Mouse (Mus musculus): ENCODE data around the gene Orai1. TPM values are rescaled to one million over a fixed set of nuclear protein-coding genes. Genes with fewer than 3 reads are reported as not detected.
"Not testable (repeated sequence)": the region's sequence is repeated elsewhere in the genome, so short reads cannot be mapped to it uniquely, and the experiment has no call there.

Orai1 gene
- total RNA-seq (2021): 1 to 10 TPM; 6.9 to 9.5 TPM
- long read RNA-seq, experiment 1, transcript Orai1-202 (2 exons, 1,875 nt): major isoform, 7 of 8 reads
- long read RNA-seq, experiment 1, partial matches to known transcripts: 0 of 8 reads
- long read RNA-seq, experiment 1, other reads (novel, unspliced or antisense): 1 of 8 reads
- long read RNA-seq, experiment 2, transcript Orai1-202 (2 exons, 1,875 nt): major isoform, 11 of 11 reads
- long read RNA-seq, experiment 2, partial matches to known transcripts: 0 of 11 reads
- long read RNA-seq, experiment 2, other reads (novel, unspliced or antisense): 0 of 11 reads

GRCm38 (mm10) chr5:123014753-123015701 lies at the start of gene Orai1:
TSS of gene Orai1 (plus strand) at chr5:123015074.
- Histone ChIP-seq H3K4me3 (peak within 1 kb of the TSS; percentile 56), H3K27ac (peak within 1 kb of the TSS; percentile 84)
- DNase-seq (ENCODE audit: extremely low spot score in 1 of 2, low spot score in 2 of 2): peak; percentile 94 to 96
- TF ChIP-seq CTCF (IDR thresholded peaks at IDR 0.05): peak; percentile 12
- intact Hi-C loops (cut with DNase I): loop anchor here (1.0 to 2.0 kb wide), 2 partner anchors 27 to 90 kb away; no protein-coding TSS in a partner anchor

- Histone ChIP-seq H3K27ac (no peak overlapping the region), H3K4me3 (no peak overlapping the region)
- no peak for TF ChIP-seq CTCF (IDR thresholded peaks at IDR 0.05)
- DNase-seq (ENCODE audit: extremely low spot score in 1 of 2, low spot score in 2 of 2): no peak
- intact Hi-C loops (cut with DNase I): loop anchor here (5.0 kb wide), 1 partner anchor 207 kb away; no protein-coding TSS in a partner anchor
Measured at GRCm38 (mm10) chr5:122965427-122965826, 49.4 kb upstream of the Orai1 start.

- H3K4me3 ChIP-seq: no peak overlapping the region
- H3K27ac ChIP-seq: no peak overlapping the region
- intact Hi-C loops (cut with DNase I): loop anchor here (1.0 to 5.0 kb wide), 3 partner anchors 45 to 204 kb away; no protein-coding TSS in a partner anchor
- TF ChIP-seq CTCF (IDR thresholded peaks at IDR 0.05): peak; percentile 83
- peak; percentile 55 to 68 for DNase-seq (ENCODE audit: extremely low spot score in 1 of 2, low spot score in 2 of 2)
Measured at GRCm38 (mm10) chr5:122968322-122968721, 46.6 kb upstream of the Orai1 start.

- intact Hi-C loops (cut with DNase I): no loop called here
- Histone ChIP-seq H3K27ac (no peak overlapping the region), H3K4me3 (no peak overlapping the region)
- DNase-seq (ENCODE audit: extremely low spot score in 1 of 2, low spot score in 2 of 2): no peak
- TF ChIP-seq CTCF (IDR thresholded peaks at IDR 0.05): no peak
Measured at GRCm38 (mm10) chr5:122970056-122970455, 44.8 kb upstream of the Orai1 start.

GRCm38 (mm10) chr5:122971438-122971837 lies 43.4 kb upstream of the Orai1 start:
- DNase-seq (ENCODE audit: extremely low spot score in 1 of 2, low spot score in 2 of 2): no peak
- intact Hi-C loops (cut with DNase I): no loop called here
- Histone ChIP-seq H3K27ac (no peak overlapping the region; the same call in 1 of the 2 replicates), H3K4me3 (no peak overlapping the region)
- TF ChIP-seq CTCF (IDR thresholded peaks at IDR 0.05): no peak

- Histone ChIP-seq H3K4me3 (no peak overlapping the region), H3K27ac (peak overlapping the region; percentile 9; the same call in 1 of the 2 replicates)
- peak in 1 of 2 experiments; percentile 44 for DNase-seq (ENCODE audit: extremely low spot score in 1 of 2, low spot score in 2 of 2)
- TF ChIP-seq CTCF (IDR thresholded peaks at IDR 0.05): no peak
- intact Hi-C loops (cut with DNase I): no loop called here
Measured at GRCm38 (mm10) chr5:122972116-122972515, 42.8 kb upstream of the Orai1 start.

GRCm38 (mm10) chr5:122974701-122975100 lies 40.2 kb upstream of the Orai1 start:
- H3K4me3 ChIP-seq; H3K27ac ChIP-seq; DNase-seq (ENCODE audit: extremely low spot score in 1 of 2, low spot score in 2 of 2); intact Hi-C loops (cut with DNase I): not testable (repeated sequence)
- TF ChIP-seq CTCF (IDR thresholded peaks at IDR 0.05): peak; percentile 18; the same call in 1 of the 2 replicates

GRCm38 (mm10) chr5:122978970-122979369 lies 35.9 kb upstream of the Orai1 start:
- no peak overlapping the region for H3K27ac ChIP-seq
- H3K4me3 ChIP-seq: no peak overlapping the region
- TF ChIP-seq CTCF (IDR thresholded peaks at IDR 0.05): no peak
- intact Hi-C loops (cut with DNase I): no loop called here
- DNase-seq (ENCODE audit: extremely low spot score in 1 of 2, low spot score in 2 of 2): no peak

- TF ChIP-seq CTCF (IDR thresholded peaks at IDR 0.05): no peak
- no peak overlapping the region for H3K27ac ChIP-seq
- H3K4me3 ChIP-seq: no peak overlapping the region
- intact Hi-C loops (cut with DNase I): no loop called here
- DNase-seq (ENCODE audit: extremely low spot score in 1 of 2, low spot score in 2 of 2): no peak
Measured at GRCm38 (mm10) chr5:122984483-122984882, 30.4 kb upstream of the Orai1 start.

GRCm38 (mm10) chr5:122985276-122985675 lies 29.6 kb upstream of the Orai1 start:
- no peak overlapping the region for H3K4me3 ChIP-seq
- intact Hi-C loops (cut with DNase I): no loop called here
- DNase-seq (ENCODE audit: extremely low spot score in 1 of 2, low spot score in 2 of 2): no peak
- no peak overlapping the region for H3K27ac ChIP-seq
- TF ChIP-seq CTCF (IDR thresholded peaks at IDR 0.05): no peak

- intact Hi-C loops (cut with DNase I): no loop called here
- no peak overlapping the region for H3K4me3 ChIP-seq
- H3K27ac ChIP-seq: no peak overlapping the region
- TF ChIP-seq CTCF (IDR thresholded peaks at IDR 0.05): no peak
- DNase-seq (ENCODE audit: extremely low spot score in 1 of 2, low spot score in 2 of 2): no peak
Measured at GRCm38 (mm10) chr5:122986091-122986493, 28.8 kb upstream of the Orai1 start.

Data from left cerebral cortex, adult 2 months (tissue).